ENCODE assay signal across 9 mouse cellular contexts in genomic region chr9:23101990-23102796, GRCm38 (mm10).
DNase-seq lines count a peak whose midpoint lies in the region; ATAC-seq and TF ChIP-seq lines count a peak whose summit lies in the region.
"Had no signal": no experiment of that assay in that cellular context is flagged by ENCODE, and none has a peak within 500 bp of the region (broad histone marks: within the 10 kb centered on the region; RNA-seq: fewer than 3 reads in every experiment).

No protein-coding gene starts in this region.

- TF ChIP-seq CTCF in forebrain, postnatal 0 days (IDR thresholded peaks at IDR 0.05; ENCODE audit: low read depth), result no peak

- H3K9ac ChIP-seq in forebrain, postnatal 0 days, result no peak overlapping the region
- H3K9ac ChIP-seq in limb, embryonic 13.5 days, result no peak overlapping the region

- H3K4me3 ChIP-seq in forebrain, postnatal 0 days (ENCODE audit: low read depth, low read length), result no peak overlapping the region
- no peak overlapping the region for H3K4me3 ChIP-seq in limb, embryonic 13.5 days
- H3K4me3 ChIP-seq: erythroblast, embryonic 14.5 days had no signal

- WGBS in forebrain, postnatal 0 days, result 41% methylated on average over 9 of the region's 9 CpGs
- WGBS in limb, embryonic 13.5 days, result 46% methylated on average over 9 of the region's 9 CpGs

- ATAC-seq in forebrain, postnatal 0 days, result peak; percentile 73; the same call in 1 of the 2 replicates
- ATAC-seq in limb, embryonic 13.5 days (ENCODE audit: low FRiP score, low read depth), result peak; percentile 51; the same call in 1 of the 2 replicates

- no peak overlapping the region for H3K4me2 ChIP-seq in forebrain, postnatal 0 days (ENCODE audit: low read depth)
- no peak overlapping the region for H3K4me2 ChIP-seq in limb, embryonic 13.5 days (replicated peaks)

- no peaks in the 10 kb centered on the region for H3K4me1 ChIP-seq in forebrain, postnatal 0 days (ENCODE audit: insufficient read depth)
- H3K4me1 ChIP-seq in limb, embryonic 13.5 days, result peaks cover 18% of the 10 kb centered on the region

- no peaks in the 10 kb centered on the region for H3K27me3 ChIP-seq in forebrain, postnatal 0 days (ENCODE audit: insufficient read depth, low read length)
- 0 out of 2 replicates have a peak, but pooled peaks cover 5% of the 10 kb centered on the region for H3K27me3 ChIP-seq in limb, embryonic 13.5 days

- H3K9me3 ChIP-seq in forebrain, postnatal 0 days (ENCODE audit: low read length), result no peaks in the 10 kb centered on the region
- no peaks in the 10 kb centered on the region for H3K9me3 ChIP-seq in limb, embryonic 13.5 days

- H3K27ac ChIP-seq in forebrain, postnatal 0 days (ENCODE audit: low read depth, low read length), result no peak overlapping the region
- H3K27ac ChIP-seq in limb, embryonic 13.5 days, result no peak overlapping the region

- no peaks in the 10 kb centered on the region for H3K36me3 ChIP-seq in forebrain, postnatal 0 days (ENCODE audit: insufficient read depth)
- no peaks in the 10 kb centered on the region for H3K36me3 ChIP-seq in limb, embryonic 13.5 days

- DNase-seq in heart, postnatal 4 days, result peak; percentile 27
- no peak for DNase-seq in heart, adult 11 months
- peak; percentile 38 for DNase-seq in adipocyte (ENCODE audit: low spot score)
- DNase-seq in forebrain, postnatal 0 days, result peak; percentile 64
- DNase-seq in spleen, postnatal 4 days (ENCODE audit: low spot score in 2 of 2), result no peak
- no peak for DNase-seq in yolk sac, embryonic 10.5 days (ENCODE audit: low spot score)
- no peak for DNase-seq in gastrocnemius, postnatal 25 days

Comparison
In these comparisons a context has a peak if more than half of its experiments do, and no peak if none do; other contexts are left out.
1. DNase-seq: peak in heart, postnatal 4 days (single experiment), adipocyte (single experiment) and forebrain, postnatal 0 days (single experiment); none in heart, adult 11 months (single experiment), spleen, postnatal 4 days (0 of 2), yolk sac, embryonic 10.5 days (single experiment) and gastrocnemius, postnatal 25 days (single experiment).